Mouse (Mus musculus): ENCODE data around the gene Erp44.

- no peak for TF ChIP-seq CTCF (IDR thresholded peaks at IDR 0.05; ENCODE audit: low read depth, low read length)
- TF ChIP-seq POLR2AphosphoS5 (IDR thresholded peaks at IDR 0.05; ENCODE audit: insufficient replicate concordance, low read depth, low read length), result no peak
These were observed 115.5 kb downstream of the Erp44 start for GRCm38 (mm10) chr4:48163851-48164250.

All from G1E (cell line).